8 mouse cellular contexts compared by ENCODE assay signal in the genomic region with DNA sequence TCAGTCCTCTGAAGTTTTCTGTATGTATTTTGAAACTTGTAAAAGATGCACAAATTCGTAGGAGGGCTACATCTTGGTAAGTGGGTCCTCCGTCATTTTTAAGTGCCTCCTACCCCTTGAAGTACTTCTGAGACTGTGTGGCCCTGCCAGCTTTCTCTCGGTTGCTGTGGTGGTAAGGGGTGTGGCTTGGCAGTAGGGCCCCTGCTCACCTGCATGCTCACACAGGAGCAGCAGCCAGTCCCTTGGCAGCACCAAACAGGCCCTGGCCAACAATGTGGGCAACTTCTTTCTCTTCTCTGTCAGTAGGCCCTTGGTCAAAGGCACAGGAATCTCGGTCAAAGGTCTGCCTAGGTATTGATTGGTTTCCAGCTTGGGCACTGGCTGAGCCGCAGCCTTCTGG.
A peak's percentile ranks its signal among the peaks of the same experiment; 100 is the strongest.
DNase-seq lines count a peak whose midpoint lies in the region.

No protein-coding gene starts in this region.

- DNase-seq in heart, adult 11 months = peak; percentile 95
- no peak for DNase-seq in heart, postnatal 4 days
- peak; percentile 29 for DNase-seq in CD4-positive helper T cell, adult 2 months (ENCODE audit: low read depth, low spot score)
- DNase-seq in kidney, adult 8-10 months = peak; percentile 82 to 88
- DNase-seq in lung, postnatal 14 days = peak; percentile 26
- DNase-seq in frontal cortex, postnatal 14 days (ENCODE audit: low spot score in 2 of 2) = no peak
- no peak for DNase-seq in spleen, adult 18-20 months
- no peak for DNase-seq in right cerebral cortex, adult 18-20 months

Comparison
In these comparisons a context has a peak if more than half of its experiments do, and no peak if none do; other contexts are left out.
1. DNase-seq: peak in heart, adult 11 months (single experiment), CD4-positive helper T cell, adult 2 months (single experiment), kidney, adult 8-10 months (2 of 2) and lung, postnatal 14 days (single experiment); none in heart, postnatal 4 days (single experiment), frontal cortex, postnatal 14 days (0 of 2), spleen, adult 18-20 months (0 of 2) and right cerebral cortex, adult 18-20 months (single experiment).